Mouse (Mus musculus): ENCODE results near the gene Tns1.

DNA sequence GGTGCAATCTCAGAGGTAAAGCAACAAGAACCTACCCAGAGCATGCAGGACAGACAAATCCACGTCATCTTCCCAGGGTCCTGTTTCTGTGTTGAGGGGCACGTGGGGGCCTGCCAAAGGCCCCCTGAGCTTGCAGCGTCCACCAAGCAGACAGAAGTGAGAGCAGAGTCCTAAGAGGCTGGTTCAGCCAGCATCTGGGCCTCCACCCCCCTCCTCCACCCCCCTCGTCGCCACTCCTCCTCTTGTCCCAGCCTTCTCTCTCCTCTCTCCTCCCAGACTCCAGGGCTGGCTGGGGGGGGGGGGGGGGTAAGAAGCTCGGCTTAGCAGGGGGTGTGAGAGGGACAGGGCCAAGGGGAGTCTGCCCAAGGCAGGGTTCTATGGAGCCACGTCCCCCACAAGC is 33.1 kb downstream of the Tns1 start:
- TF ChIP-seq CTCF (IDR thresholded peaks at IDR 0.05; ENCODE audit: borderline replicate concordance, control insufficient read depth, extremely low read depth, insufficient read depth, low read length, poor library complexity) (no peak), POLR2A (IDR thresholded peaks at IDR 0.05; ENCODE audit: control insufficient read depth, extremely low read depth, insufficient read depth, low read length, poor library complexity) (no peak)
